Mouse (Mus musculus) heart, postnatal 36 days (tissue): ENCODE data around the gene Tfip11. TPM values are rescaled to one million over a fixed set of nuclear protein-coding genes. Genes with fewer than 3 reads are reported as not detected.

Experiments
- DNase-seq, 2 experiments: peaks; one replicate each; pipeline ENCODE4 v3.0.0; 2021 to 2022
- intact Hi-C: fragments of 180-260 bp; cut with DNase I; formaldehyde crosslinking; loops from one replicate; pipeline ENCODE4 v1.15.1; 2025
- total RNA-seq, 2 experiments: library from RNA; stranded (reverse); gene quantifications; 2 replicates each; pipeline ENCODE4 v1.2.3; 2021

Gene Tfip11
- total RNA-seq, 2 experiments from 2014 or later, result 17.9 to 21.7 TPM

DNA sequence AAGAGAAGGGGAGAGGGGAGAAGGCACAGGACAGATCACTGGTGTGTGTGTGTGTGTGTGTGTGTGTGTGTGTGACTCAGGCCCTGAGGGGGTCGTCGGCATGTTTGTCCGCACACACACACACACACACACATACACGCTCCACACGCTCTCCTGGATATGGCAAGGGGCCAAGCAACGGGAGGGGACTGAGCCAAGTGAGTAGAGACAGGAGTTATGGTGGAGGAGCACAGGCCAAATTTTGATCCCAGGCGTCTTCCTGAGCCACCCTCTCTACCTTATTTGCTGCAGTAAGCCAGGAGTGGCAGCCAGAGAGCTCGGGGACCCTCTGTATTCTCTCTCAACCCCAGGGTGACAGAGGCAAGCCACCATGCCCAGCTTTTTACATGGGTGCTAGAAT, 36.9 kb upstream of the Tfip11 start:
- intact Hi-C loops, result no loop called here
- DNase-seq, result peak; percentile 55 to 60

DNA sequence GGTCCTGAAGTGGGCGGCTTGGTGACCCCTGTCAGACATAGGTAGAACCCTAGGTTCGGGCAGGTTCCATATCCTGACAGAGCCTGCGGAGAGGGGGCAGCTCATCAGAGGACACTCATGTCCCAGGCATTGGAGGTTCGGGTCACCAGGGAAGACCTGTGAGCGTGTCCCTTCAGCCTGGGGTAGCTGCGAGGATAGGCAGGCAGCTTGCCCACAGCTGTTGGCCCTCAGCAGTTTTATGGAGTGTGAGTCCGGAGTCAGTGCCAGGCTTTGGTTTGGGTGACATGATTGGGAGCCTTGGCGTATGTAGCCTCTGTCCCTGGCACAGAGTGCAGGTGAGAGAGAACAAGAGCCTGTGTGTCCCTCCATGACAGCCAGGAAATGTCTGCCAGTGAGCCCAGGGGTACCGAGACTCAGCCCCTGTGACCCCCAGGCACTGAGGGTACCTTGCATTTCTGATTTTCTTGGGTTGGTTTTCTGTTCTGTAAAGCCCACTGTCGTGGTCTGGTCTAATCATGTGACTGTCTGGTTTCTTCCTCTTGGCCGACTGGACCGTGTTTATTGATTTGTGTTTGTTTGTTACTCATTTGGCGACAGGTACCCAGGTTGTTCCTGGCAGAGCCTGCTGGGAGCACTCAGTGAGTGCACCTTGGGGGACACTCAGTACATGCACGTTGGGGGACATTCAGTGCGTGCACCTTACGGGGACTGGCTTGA, 36.2 kb upstream of the Tfip11 start:
- peak; percentile 55 to 74 for DNase-seq
- intact Hi-C loops, result no loop called here

DNA sequence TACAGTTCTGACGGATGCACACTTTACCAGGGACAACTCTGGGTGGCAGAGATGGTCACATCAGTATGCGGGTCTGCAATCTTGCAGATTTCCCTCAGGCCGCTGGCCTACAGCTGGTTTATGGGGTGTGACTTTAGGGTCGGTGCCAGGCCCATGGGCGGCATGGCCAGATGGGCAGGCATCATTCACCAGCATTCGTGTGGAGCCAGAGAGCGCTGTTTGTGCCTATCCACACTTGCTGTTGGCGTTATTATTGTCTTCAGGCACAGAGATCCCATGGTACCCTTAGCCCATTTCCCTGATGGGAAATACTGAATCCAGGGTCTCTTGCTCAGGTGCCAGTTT, 35.6 kb upstream of the Tfip11 start:
- DNase-seq, result no peak
- intact Hi-C loops, result no loop called here

DNA sequence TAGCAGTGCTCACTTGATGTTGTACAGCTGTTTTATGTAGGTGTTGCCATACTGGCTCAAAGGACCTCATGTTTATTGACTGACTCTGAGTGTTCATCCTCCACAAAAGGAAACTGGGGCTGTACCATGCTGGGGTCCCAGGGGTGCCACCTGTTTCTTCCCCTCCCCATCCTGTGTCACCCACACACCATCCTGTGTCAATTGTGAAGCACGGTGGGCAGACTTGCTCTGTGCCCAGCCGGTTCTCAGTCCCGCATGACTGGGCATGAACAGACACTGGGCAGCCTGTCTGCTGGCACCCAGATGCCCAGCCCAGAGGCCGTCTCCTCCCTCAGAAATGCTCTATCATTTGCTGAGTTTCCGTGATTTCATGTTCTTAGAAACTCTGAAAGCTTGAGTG, 34.3 kb upstream of the Tfip11 start:
- intact Hi-C loops, result no loop called here
- no peak for DNase-seq

DNA sequence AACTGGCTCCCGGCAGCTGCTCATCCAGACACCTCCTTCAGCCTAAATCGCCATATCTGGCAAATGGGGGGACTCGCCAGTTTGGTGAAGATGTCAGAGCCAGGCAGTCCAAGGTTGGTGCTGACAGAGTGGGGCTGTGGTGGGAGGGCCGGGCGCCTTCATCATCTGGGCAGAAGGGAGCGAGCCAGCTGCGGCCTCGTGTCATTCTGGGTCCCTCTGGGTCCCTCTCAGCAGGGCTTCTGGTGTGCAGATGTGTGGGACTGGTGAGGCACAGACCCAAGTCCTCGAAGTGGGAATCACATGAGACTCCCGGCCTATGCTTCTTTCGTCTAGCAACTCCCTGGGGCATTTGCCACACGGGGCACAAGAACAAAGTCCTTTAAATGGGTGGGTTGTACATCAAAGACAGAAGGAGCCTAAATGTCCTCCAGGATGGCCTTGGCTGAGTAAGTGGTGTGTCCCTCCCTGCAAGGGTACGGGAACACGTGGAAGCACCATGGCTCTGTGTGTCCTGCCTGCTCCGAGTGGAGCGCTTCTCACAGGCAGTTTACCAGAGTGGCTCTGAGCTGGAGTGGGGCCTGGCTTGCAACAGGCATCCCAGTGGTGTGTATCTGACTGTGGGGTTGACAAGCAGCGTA, 33.7 kb upstream of the Tfip11 start:
- no peak for DNase-seq
- intact Hi-C loops, result no loop called here

DNA sequence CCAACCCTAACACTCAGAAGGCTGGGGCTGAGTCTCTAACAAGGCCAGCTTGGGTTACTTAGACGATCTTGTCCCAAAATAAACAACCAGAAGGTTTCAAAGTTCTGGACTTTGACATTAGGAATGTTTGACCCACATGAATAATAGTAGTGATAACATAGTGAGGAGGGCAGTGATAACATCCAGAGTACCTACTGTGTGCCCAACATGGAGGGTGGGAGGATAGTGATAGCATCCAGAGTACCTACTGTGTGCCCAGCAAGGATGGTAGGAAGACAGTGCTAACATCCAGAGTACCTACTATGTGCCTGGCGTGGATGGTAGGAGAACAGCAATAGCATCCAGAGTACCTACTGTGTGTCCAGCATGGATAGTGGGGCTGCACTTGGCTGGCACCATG, 32.4 kb upstream of the Tfip11 start:
- intact Hi-C loops, result loop anchor here (2.0 kb wide), 1 partner anchor 15 kb away; no protein-coding TSS in a partner anchor
- no peak for DNase-seq

DNA sequence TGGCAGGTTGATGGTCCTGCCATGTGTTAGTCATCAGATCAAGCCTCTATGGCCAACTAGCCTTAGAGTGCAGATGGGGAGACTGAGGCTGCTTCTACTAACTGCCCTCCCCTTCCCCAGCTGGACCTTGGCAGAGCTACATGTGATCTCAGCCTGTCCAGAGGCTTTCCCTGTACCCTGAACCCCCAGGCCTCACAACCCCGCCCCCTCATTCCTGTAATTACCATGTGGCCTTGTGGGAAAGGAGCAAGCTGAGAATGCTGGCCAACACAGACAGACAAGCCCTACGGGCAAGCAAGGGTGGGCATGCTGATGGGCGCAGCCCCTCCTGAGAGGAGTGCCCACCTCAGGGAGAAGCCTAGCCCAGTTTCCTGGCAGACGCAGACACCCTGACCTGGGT, 31.5 kb upstream of the Tfip11 start:
- intact Hi-C loops, result loop anchor here (2.0 kb wide), 1 partner anchor 16 kb away; no protein-coding TSS in a partner anchor
- DNase-seq, result no peak

DNA sequence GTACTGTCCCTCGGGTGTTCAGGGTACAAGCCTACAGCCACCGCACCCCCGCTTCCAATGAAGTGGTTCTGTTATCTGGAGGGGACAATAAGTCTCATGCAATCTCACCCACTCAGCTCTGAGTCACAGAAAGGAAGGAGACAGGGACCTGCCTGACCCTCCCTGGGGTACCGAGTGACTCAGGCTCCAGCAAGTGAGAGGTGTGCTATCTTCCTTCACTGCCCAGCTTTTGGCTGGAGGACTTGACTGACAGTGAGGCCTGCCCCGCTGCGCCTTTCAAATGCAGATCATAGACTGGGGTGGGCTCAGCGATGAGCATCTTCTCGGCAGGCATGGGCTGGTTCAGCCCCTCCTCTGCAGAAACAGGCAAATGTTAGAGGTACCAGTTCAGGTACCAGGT, 31.0 kb upstream of the Tfip11 start:
- intact Hi-C loops, result loop anchor here (2.0 kb wide), 1 partner anchor 16 kb away; no protein-coding TSS in a partner anchor
- DNase-seq, result no peak

DNA sequence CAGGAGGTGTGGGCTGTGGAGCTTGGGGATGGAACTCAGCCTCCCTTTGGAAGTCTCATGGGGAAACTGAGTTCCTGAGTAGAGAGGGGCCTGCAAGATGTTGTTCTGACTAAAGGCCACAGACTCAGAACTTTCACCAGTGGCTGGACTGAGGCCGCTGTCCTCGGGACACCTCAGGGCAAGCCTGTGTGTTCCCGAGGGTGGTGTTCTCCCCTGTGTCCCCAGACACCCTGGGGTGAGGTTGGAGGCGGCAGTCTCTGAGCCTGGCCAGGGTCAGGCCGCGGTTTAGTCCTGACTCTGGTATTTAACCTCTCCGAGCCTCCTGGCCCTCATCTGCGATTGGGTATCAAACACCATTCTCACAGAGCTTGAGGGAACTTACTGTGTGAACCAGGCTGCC, 30.6 kb upstream of the Tfip11 start:
- intact Hi-C loops, result loop anchor here (2.0 kb wide), 1 partner anchor 17 kb away; no protein-coding TSS in a partner anchor
- DNase-seq, result no peak

DNA sequence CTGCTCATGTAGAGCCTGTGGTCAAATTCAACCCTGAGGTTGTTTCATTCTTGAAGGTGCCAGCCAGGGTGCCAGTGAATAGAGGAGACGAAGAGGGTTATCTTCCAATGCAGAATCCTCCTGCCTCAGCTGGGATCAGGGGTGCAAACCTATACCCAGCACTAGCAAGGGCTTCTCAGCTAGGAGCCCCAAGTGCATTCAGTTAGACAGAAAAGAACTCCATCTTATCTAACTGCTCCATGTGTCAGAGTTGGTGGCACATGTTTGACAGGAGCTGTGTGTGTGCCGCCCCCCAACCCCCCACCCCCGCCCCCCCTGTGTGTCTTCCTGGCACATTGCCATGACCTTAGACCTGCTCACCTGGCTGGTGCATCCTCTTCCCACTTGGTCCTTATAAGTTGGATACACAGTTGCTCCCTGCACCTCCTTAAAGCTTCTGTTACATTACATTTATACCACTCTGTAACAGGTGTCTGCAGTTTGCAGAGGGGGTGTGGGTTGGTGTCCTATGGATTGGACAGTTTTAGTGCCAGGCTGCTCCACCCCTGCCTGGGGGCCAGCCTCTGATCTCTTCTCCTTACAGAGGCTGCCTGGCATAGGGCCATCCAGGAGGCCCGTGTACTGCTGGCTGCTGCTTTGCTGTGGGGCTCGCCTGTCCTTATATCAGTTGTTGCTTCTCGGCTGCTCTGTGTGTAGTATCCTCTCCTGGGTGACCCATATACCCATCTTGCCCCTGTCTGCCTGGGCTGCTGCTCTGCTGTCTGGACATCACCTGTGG, 29.6 kb upstream of the Tfip11 start:
- no peak for DNase-seq
- intact Hi-C loops, result no loop called here

DNA sequence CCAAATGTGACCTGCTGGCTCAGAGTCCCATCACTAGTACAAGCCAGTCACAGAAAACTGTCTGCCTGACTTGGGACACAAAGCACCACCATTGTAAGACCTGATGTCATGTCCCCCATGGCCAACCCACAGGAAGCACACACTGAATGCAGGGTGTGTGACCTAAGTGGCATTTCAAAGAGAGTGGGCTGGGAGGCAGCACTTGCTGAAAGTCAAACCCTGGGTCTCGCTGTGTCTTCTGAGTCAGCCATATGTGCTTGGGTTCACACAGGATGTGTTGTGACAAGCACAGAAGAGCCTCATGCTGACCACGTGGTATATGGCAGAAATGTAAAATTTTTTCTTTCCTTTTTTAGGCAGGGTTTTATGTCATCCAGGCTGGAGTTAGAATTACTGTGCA, 28.9 kb upstream of the Tfip11 start:
- DNase-seq, result no peak
- intact Hi-C loops, result no loop called here

DNA sequence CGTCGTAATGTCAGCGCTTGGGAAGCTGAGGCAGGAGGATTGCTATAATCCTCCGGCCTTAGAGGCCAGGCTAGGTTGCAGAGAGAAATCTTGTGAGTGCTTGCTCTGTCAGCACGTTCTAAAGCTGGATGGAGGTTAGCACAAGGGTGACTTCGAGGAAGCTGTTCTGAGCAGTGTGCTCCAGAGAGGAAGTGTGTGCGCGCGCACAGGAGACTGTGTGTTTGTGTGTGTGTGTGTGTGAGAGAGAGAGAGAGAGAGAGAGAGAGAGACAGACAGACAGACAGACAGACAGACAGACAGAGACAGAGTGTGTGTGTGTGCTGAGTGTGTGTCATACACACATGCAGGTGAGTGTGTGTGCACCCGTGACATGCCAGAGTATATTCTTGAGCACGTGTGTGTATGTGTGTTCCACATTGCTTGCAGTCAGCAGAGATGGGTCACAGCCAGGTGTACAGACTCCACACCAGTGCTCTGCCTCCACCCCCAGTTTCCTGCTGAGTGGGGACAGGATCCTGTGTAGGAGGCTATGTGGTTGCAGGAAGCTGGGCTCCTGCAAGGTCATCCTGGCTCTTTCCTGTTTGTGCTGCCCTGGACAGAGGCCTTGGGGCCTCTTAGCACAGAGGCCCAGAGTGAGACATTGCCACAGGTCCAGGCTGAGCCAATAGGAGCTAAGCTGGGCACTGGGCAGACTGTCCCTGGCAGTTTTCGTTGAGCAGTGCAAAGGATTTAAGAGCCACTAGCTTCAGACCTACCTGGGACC, 27.8 kb upstream of the Tfip11 start:
- intact Hi-C loops, result no loop called here
- peak; percentile 40 to 51 for DNase-seq

DNA sequence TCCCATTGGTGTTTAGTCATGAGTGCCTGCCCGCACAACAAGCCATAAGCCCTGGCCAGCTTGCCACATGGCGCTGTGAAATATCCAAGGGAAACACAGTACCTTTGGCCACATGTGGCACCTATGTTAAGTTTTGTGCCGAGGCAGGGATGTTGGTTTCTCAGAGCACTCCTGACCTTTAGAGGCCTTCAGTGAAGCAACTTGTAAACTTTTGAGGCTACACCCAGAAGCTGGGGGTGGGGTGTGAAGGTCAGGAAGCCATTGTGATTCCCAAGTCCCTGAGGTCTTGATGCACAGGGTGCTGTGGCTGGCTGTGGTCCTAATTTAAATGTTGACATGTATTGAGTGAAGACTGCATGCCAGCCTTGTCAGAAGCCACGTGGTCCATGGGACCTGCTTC, 26.8 kb upstream of the Tfip11 start:
- intact Hi-C loops, result no loop called here
- no peak for DNase-seq

DNA sequence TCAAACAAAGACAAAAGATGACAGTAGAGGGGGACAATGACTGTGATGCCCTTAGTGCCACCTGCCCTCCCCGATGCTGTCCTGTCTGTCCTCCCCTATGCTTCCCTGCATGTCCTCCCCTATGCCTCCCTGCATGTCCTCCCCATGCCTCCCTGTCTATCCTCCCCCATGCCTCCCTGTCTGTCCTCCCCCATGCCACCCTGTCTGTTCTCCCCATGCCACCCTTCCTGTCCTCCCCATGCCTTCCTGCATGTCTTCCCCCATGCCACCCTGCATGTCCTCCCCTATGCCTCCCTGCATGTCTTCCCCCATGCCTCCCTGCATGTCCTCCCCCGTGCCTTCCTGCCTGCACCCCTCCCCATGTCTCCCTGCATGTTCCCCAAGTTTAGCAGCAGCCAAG, 26.0 kb upstream of the Tfip11 start:
- intact Hi-C loops, result loop anchor here (2.0 kb wide), 1 partner anchor 17 kb away; no protein-coding TSS in a partner anchor
- DNase-seq, result no peak

DNA sequence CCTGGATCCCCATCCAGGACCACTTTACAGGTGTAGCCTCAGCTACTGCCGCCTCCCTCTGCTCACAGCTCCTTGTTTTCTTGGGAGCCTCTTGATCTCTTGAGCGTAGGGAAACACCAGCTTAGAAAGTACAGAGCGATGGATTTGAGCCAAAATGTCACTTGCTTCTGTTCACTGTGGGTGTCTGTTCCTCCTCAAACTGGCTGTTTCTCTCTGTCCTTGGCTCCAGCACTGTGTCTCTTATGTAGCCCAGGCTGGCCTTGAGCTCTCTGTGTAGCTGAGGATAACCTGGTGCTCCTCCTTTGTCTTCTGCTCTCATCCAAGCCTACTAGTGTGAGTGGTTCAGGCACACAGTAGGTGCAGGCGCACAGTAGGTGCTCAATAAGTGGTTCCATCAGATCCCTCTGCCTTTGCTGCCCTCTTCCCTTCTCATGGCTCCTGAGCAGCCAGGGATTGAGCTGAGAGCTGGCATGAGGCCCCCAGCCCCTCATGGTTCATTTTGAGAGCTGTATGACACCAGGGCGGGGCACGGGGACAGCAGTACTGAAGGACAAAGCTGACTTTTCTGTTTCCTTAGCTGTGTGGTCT, 25.3 kb upstream of the Tfip11 start:
- no peak for DNase-seq
- intact Hi-C loops, result loop anchor here (2.0 kb wide), 1 partner anchor 16 kb away; no protein-coding TSS in a partner anchor

DNA sequence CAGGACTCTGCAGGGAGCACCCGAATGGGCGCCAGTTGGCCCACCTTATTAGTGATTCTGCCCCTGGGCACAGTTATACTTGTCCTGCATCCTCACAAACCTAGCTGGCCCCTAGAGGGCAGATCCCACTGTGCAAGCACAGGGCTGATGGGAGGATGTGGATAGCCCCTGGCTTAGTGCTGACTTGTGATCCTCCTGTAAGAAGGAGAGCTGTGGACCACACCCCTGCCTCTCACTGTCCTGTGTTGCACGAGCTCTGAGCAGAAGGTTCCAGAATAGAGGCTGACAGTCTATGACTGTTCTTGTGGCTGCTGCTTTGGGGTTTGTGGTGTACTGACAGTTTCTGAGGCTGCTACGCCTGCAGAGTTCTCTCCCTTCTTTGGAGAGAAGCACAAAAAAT, 24.5 kb upstream of the Tfip11 start:
- no peak for DNase-seq
- intact Hi-C loops, result loop anchor here (2.0 kb wide), 1 partner anchor 15 kb away; no protein-coding TSS in a partner anchor

DNA sequence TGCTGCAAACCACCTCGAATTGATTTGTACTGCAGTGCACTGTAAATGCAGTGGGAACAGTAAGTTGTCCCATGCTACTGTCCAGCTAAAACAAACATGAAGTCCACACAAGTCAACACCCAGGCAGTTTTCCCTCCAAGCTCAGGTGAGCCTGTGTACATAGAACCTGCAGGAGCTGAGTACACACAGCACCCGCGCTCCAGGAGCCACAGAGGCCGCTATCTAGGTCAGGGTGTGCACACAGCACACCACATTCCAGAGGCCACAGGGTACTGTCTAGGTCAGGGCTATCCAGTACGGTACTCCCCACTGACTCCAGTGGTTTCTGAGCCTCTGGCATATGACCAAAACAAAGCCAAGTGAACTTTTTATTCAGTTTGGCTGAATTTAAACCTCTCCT, 23.8 kb upstream of the Tfip11 start:
- no peak for DNase-seq
- intact Hi-C loops, result no loop called here

DNA sequence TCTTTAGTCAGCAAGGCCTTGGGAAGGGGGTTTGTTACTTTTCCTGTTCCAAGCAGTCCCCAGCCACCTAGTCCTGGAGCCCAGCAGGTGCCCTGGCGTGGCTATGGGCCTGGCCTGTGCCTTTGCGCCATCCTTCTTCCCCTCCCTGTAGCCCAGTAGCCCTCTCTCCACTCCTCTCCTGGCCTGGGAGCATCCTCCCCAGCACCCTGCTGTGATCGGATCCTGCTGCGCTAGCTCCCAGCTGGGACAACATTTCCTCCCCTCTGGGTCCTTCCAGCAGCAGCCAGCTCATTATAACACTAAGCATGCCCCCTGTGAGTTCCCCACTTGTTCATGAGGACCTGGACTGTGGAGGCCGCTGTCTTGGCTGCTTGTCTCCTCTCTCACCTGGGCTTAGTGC, 20.3 kb upstream of the Tfip11 start:
- intact Hi-C loops, result no loop called here
- no peak for DNase-seq

DNA sequence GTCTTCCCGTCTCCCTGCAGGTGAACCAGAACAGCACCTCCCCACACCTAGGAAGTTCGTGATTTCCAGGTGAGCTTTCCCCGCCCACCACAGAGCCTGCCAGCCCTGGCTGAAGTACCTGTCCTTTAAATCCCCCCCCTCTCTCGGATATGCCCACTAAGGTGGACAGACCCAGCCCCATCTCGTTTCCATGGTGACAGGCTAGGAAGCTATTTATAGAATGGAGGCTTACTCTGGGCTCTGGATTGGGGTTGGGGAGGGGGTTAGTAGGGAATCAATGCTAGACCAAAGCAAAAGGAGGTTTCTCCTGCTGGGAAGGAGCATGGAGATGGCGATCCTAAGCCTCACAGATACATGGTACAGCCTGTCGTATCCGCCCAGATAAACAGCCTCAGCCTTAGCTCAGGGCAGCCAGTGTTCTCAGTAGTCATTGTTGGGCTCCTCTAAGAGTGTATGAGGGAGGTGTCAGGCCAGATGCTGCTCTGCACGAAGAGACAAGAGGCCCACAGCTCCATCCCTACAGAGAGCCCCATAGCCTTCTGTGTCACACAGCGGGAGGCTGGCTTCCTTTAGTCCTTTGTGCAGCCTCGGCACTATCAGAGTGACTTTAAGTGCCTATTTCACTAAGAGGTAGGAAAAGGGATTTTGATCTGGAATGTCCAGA, 12.8 kb upstream of the Tfip11 start:
- intact Hi-C loops, result no loop called here
- DNase-seq, result no peak

DNA sequence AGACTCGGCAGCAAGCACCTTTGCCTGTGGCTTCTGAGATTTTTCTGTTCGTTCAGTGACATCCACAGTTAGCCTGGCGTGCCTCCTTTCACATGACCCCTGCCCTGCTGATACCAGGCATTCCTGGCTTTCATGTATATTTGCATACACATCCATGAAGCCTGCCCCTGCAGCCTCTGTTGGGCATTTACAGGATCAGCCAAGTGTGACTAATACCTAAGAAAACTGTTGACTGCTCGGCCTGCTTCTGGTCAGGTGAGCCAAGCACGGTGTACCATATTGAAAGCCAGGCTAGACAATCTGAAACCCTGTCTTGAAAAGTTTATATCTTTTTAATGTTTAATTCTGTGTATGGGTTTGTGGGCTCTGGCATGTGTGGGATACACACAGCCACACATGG, 9.7 kb upstream of the Tfip11 start:
- intact Hi-C loops, result loop anchor here (2.0 kb wide), 1 partner anchor 16 kb away; no protein-coding TSS in a partner anchor
- DNase-seq, result no peak
